Mouse (Mus musculus) small intestine, adult 2 months (tissue): ENCODE results near the gene Arpc5. TPM values are rescaled to one million over a fixed set of nuclear protein-coding genes. Genes with fewer than 3 reads are reported as not detected.
A peak's percentile ranks its signal among the peaks of the same experiment; 100 is the strongest.

Source experiments
- H3K27ac ChIP-seq: fragments of 200-500 bp; 2 replicates; pipeline ENCODE4 v1.5.1; 2012; ENCODE audit warnings: low read depth, low read length, control low read depth, inconsistent platforms; ENCODE audit not compliant: insufficient read depth
- H3K27me3 ChIP-seq: fragments of 200-500 bp; 2 replicates; pipeline ENCODE4 v1.6.1; 2012; ENCODE audit warnings: mild to moderate bottlenecking, moderate library complexity, low read length, inconsistent platforms; ENCODE audit not compliant: control insufficient read depth, insufficient read depth
- H3K36me3 ChIP-seq: fragments of 200-500 bp; 2 replicates; pipeline ENCODE4 v1.6.1; 2012; ENCODE audit warnings: mild to moderate bottlenecking, low read length, control low read depth, inconsistent platforms; ENCODE audit not compliant: control insufficient read depth, insufficient read depth
- H3K4me1 ChIP-seq: fragments of 200-500 bp; 2 replicates; pipeline ENCODE4 v1.6.1; 2012; ENCODE audit warnings: low read length, inconsistent platforms, mixed read lengths; ENCODE audit not compliant: control insufficient read depth, insufficient read depth, insufficient read length
- H3K4me3 ChIP-seq: fragments of 200-500 bp; 2 replicates; pipeline ENCODE4 v1.5.1; 2012; ENCODE audit warnings: low read depth, mild to moderate bottlenecking, control low read depth, inconsistent platforms, low read length, moderate library complexity
- CTCF ChIP-seq: fragments of 200-500 bp; IDR thresholded peaks from 2 replicates; pipeline ENCODE4 v1.5.1; 2012; ENCODE audit warnings: low read depth, mild to moderate bottlenecking, control low read depth, inconsistent platforms, low read length, moderate library complexity, mixed read lengths; ENCODE audit not compliant: insufficient replicate concordance, insufficient read length; ENCODE audit errors: extremely low read depth
- POLR2A ChIP-seq: fragments of 200-500 bp; IDR thresholded peaks from 2 replicates; pipeline ENCODE4 v1.6.1; 2012; ENCODE audit warnings: low read depth, mild to moderate bottlenecking, control low read depth, inconsistent platforms, low read length, moderate library complexity
- WGBS: fragments of 180-500 bp; shearing (Covaris S2); methylation state at CpG from one replicate; pipeline ENCODE4 v1.1.7; 2018; 5-methylcytosine and 5-hydroxymethylcytosine counted together
- polyA plus RNA-seq: library from polyadenylated mRNA; depleted of rRNA; stranded (reverse); fragments of >200 nt; gene quantifications from 2 replicates; pipeline ENCODE4 v1.2.3, GENCODE M21; 2012; rRNA removed

Arpc5 gene
- polyA plus RNA-seq, 1 experiment, result 102 TPM

DNA sequence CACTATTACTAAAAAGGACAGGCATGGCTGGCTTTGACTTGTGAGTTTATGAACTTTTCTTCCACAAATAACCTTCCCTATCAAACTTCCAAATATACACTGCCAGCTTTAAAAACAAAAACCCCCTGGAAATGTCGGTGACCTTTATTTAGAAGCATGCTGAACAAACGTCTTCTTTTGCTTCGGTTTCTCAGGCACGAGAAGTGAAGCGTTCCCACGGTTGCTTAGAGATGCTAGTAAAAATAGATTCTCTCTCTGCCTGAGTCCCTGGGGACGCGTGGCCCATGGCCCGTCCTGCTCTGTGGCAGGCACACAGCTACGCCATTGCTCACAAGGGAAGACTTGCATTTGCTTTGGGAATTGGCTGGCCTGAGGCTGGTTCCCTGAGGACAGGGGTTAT is 51.5 kb downstream of the Arpc5 start:
- H3K36me3 ChIP-seq, result no peaks in the 10 kb centered on the region
- H3K4me3 ChIP-seq, result no peak overlapping the region
- 79% methylated on average over 10 of the region's 10 CpGs for WGBS
- H3K27me3 ChIP-seq, result no peaks in the 10 kb centered on the region
- no peak for TF ChIP-seq POLR2A
- no peak for TF ChIP-seq CTCF
- H3K4me1 ChIP-seq, result peaks cover 11% of the 10 kb centered on the region; the same call in 1 of the 2 replicates
- H3K27ac ChIP-seq, result peak overlapping the region; percentile 8; the same call in 1 of the 2 replicates

DNA sequence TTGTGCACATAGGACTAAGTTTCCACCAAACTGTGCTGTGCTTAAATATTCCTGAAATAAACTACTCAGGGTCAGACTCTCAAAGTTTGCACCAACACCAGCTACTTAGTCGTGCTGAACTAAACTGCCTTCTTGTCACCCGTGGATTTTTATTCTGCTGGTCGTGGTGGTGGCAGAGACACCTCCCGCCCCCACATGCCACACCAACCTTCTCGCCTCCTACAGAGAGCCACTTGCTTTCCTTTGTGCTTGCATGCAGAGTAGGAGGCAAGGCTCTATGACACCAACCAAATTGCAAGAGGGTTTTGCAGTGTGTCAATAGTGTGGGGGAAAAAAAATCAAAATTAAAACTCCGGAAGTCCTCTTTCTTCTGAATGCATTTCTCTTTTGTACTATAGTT is 53.2 kb downstream of the Arpc5 start:
- Histone ChIP-seq H3K36me3 (0 out of 2 replicates have a peak, but pooled peaks cover 1% of the 10 kb centered on the region), H3K27ac (no peak overlapping the region), H3K4me1 (peaks cover 11% of the 10 kb centered on the region; the same call in 1 of the 2 replicates), H3K4me3 (no peak overlapping the region), H3K27me3 (no peaks in the 10 kb centered on the region)
- TF ChIP-seq CTCF (no peak), POLR2A (no peak)
- WGBS, result 88% methylated on average over 6 of the region's 6 CpGs

DNA sequence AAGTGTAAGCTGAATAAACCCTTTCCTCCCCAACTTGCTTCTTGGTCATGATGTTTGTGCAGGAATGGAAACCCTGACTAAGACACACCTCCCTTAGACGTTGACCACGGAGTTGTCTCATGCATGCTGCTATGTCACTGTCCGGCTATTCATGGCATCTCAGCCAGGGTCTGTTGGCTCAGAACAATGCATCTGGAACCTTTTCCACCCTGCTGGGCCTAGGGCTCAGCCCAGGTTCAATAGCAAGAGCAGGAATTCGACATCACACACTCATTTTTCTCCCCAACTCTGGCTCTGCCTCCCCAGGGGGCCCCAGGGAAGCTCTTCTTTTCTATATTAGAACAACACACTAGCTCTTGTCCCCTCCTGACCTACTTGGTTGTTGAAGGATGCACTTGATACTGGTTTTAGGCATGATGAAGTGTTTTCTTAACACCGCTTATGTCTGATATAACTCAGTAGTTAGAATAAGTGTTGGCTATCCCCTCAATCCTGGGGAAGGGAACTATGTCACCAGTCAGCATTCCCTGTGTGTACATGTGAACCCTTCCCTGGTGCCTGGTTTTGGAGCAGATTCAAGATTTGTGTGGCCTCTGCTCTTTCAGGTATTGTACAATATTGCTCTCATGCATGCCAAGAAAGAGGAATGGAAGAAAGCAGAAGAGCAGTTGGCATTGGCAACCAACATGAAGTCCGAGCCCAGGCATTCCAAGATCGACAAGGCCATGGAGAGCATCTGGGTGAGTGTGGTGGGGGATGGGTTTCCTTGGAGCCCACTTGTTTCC is 54.8 kb downstream of the Arpc5 start:
- Histone ChIP-seq H3K36me3 (peaks cover 3% of the 10 kb centered on the region; the same call in 1 of the 2 replicates), H3K4me1 (peaks cover 11% of the 10 kb centered on the region; the same call in 1 of the 2 replicates), H3K27ac (no peak overlapping the region), H3K4me3 (no peak overlapping the region), H3K27me3 (no peaks in the 10 kb centered on the region)
- TF ChIP-seq POLR2A (no peak), CTCF (no peak)
- WGBS, result 79% methylated on average over 7 of the region's 7 CpGs

DNA sequence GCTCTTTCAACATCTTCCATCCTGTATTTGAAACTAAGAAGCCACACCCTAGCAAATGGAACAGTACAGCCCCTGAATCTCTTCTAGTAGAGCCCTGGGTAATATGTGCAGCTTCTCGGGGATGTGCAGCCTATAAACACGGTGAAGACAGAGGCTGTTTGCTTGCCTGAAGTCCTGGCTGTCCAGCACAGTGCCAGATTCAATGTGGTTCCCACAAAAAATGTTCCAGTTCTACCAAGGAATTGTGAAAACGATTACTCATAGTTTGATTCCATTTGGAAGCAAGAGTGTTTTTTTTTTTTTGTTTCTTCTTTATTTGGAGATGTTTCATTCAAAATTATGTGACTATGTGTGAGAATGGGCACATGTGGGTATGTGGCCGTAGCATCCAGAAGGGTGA is 55.4 kb downstream of the Arpc5 start:
- H3K27ac ChIP-seq, result no peak overlapping the region
- no peak overlapping the region for H3K4me3 ChIP-seq
- H3K36me3 ChIP-seq, result peaks cover 3% of the 10 kb centered on the region; the same call in 1 of the 2 replicates
- WGBS, result 82% methylated on average over 4 of the region's 4 CpGs
- TF ChIP-seq POLR2A, result no peak
- H3K4me1 ChIP-seq, result peaks cover 4% of the 10 kb centered on the region; the same call in 1 of the 2 replicates
- no peaks in the 10 kb centered on the region for H3K27me3 ChIP-seq

GRCm38 (mm10) chr1:152824206-152824605 is 57.9 kb downstream of the Arpc5 start:
- WGBS, result 80% methylated on average over 9 of the region's 9 CpGs
- TF ChIP-seq POLR2A (no peak), CTCF (no peak)
- Histone ChIP-seq H3K4me3 (no peak overlapping the region), H3K27me3 (no peaks in the 10 kb centered on the region), H3K4me1 (no peaks in the 10 kb centered on the region), H3K36me3 (peaks cover 3% of the 10 kb centered on the region; the same call in 1 of the 2 replicates), H3K27ac (no peak overlapping the region)

Other genes starting within 250 kb of the Arpc5 start
- not detected in 2 replicates for gene Apobec4, start 16.0 kb upstream of the Arpc5 start, polyA plus RNA-seq
- gene Rgl1, start 191 bp upstream of the Arpc5 start, polyA plus RNA-seq, result 1.8 and 3.3 TPM in 2 replicates
- gene Ncf2, start 33.7 kb downstream of the Arpc5 start, polyA plus RNA-seq, result 3.0 and 5.4 TPM in 2 replicates
- gene Smg7, start 136.1 kb downstream of the Arpc5 start, polyA plus RNA-seq, result 11.1 and 23.5 TPM in 2 replicates
- gene Nmnat2, start 188.5 kb downstream of the Arpc5 start, polyA plus RNA-seq, result 0.35 and 0.81 TPM in 2 replicates